Mouse (Mus musculus) midbrain, embryonic 10.5 days (tissue): Measurements from ENCODE around the gene Fbxl15. TPM values are rescaled to one million over a fixed set of nuclear protein-coding genes. Genes with fewer than 3 reads are reported as not detected.
A peak's percentile ranks its signal among the peaks of the same experiment; 100 is the strongest.

Source experiments
- DNase-seq: peaks from one replicate; pipeline ENCODE4 v3.0.0-alpha.2; 2017; ENCODE audit warnings: low spot score
- H3K27ac ChIP-seq: fragments of 300-500 bp; sonication (generic); replicated peaks from 2 replicates; pipeline ENCODE4 v1.5.1; 2016; ENCODE audit warnings: mild to moderate bottlenecking
- H3K27me3 ChIP-seq: fragments of 300-500 bp; sonication (generic); 2 replicates; pipeline ENCODE4 v1.6.1; 2016; ENCODE audit warnings: low read depth, mild to moderate bottlenecking; ENCODE audit not compliant: poor library complexity, severe bottlenecking
- H3K36me3 ChIP-seq: fragments of 300-500 bp; sonication (generic); 2 replicates; pipeline ENCODE4 v1.6.1; 2016; ENCODE audit warnings: mild to moderate bottlenecking, moderate library complexity
- H3K4me1 ChIP-seq: fragments of 300-500 bp; sonication (generic); 2 replicates; pipeline ENCODE4 v1.6.1; 2016
- H3K4me3 ChIP-seq: fragments of 300-500 bp; sonication (generic); 2 replicates; pipeline ENCODE4 v1.5.1; 2016; ENCODE audit warnings: mild to moderate bottlenecking, moderate library complexity
- H3K9me3 ChIP-seq: fragments of 300-500 bp; sonication (generic); replicated peaks from 2 replicates; pipeline ENCODE4 v1.6.1; 2016; ENCODE audit warnings: mild to moderate bottlenecking
- WGBS: fragments of 180-500 bp; shearing (Covaris S2); methylation state at CpG from one replicate; pipeline ENCODE4 v1.1.7; 2016; 5-methylcytosine and 5-hydroxymethylcytosine counted together
- polyA plus RNA-seq: library from polyadenylated mRNA; unstranded; fragments of >200 nt; fragmentation: Nextera tagmentation; extraction: Ambion mirVana; gene quantifications from 2 replicates; pipeline ENCODE4 v1.2.1, GENCODE M21; 2016

Gene Fbxl15
- polyA plus RNA-seq, 1 experiment from 2014 or later = 25.0 TPM

- Histone ChIP-seq H3K36me3 (peaks cover 24% of the 10 kb centered on the region), H3K27ac (no peak overlapping the region), H3K4me3 (no peak overlapping the region), H3K9me3 (no peaks in the 10 kb centered on the region), H3K4me1 (peaks cover 28% of the 10 kb centered on the region), H3K27me3 (peaks cover 97% of the 10 kb centered on the region)
- 90% methylated on average over 9 of the region's 9 CpGs for WGBS
- no peak for DNase-seq
These were observed 16.6 kb upstream of the Fbxl15 start for GRCm38 (mm10) chr19:46311341-46311740.

GRCm38 (mm10) chr19:46312566-46312965, 15.4 kb upstream of the Fbxl15 start:
- DNase-seq = peak; percentile 10
- no peak overlapping the region for H3K4me3 ChIP-seq
- no peak overlapping the region for H3K27ac ChIP-seq
- H3K9me3 ChIP-seq = no peaks in the 10 kb centered on the region
- peaks cover 30% of the 10 kb centered on the region for H3K4me1 ChIP-seq
- H3K36me3 ChIP-seq = peaks cover 24% of the 10 kb centered on the region
- peaks cover 97% of the 10 kb centered on the region for H3K27me3 ChIP-seq
- 89% methylated on average over 21 of the region's 21 CpGs for WGBS

- no peaks in the 10 kb centered on the region for H3K9me3 ChIP-seq
- no peak for DNase-seq
- no peak overlapping the region; the same call in 1 of the 2 replicates for H3K27ac ChIP-seq
- H3K4me1 ChIP-seq = peaks cover 36% of the 10 kb centered on the region
- no peak overlapping the region for H3K4me3 ChIP-seq
- peaks cover 97% of the 10 kb centered on the region for H3K27me3 ChIP-seq
- H3K36me3 ChIP-seq = peaks cover 24% of the 10 kb centered on the region
- 90% methylated on average over 9 of the region's 9 CpGs for WGBS
These were observed 14.9 kb upstream of the Fbxl15 start for GRCm38 (mm10) chr19:46313116-46313515.

- DNase-seq = peak; percentile 9
- WGBS = 72% methylated on average over 6 of the region's 6 CpGs
- H3K36me3 ChIP-seq = peaks cover 24% of the 10 kb centered on the region
These were observed 14.4 kb upstream of the Fbxl15 start for GRCm38 (mm10) chr19:46313591-46313990.

DNA sequence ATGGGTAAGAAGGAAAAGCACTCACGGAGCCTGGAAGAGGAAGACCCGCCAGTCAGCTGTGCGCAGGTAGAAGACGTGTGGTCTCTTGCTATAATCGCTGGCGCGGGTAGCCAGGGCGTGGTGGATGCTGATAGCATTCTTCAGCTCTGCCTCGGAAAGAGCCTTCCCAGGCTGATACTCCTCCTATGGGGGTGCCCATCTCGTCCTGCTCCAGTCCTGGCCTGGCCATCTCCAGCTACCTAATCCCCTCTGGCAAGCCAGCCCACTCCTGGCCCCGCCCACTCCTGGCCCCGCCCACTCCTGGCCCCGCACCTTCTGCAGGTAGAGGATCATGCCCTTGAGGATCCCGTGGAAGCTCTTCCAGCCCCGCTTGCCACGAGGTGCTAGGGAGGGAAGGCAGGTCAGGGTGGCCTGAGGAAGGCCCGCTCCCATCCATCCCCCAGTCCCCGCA, 13.8 kb upstream of the Fbxl15 start:
- Histone ChIP-seq H3K27me3 (peaks cover 98% of the 10 kb centered on the region), H3K36me3 (peaks cover 24% of the 10 kb centered on the region), H3K27ac (no peak overlapping the region), H3K9me3 (no peaks in the 10 kb centered on the region), H3K4me3 (peak overlapping the region; percentile 19; the same call in 1 of the 2 replicates), H3K4me1 (peaks cover 38% of the 10 kb centered on the region)
- no peak for DNase-seq
- WGBS = 14% methylated on average over 18 of the region's 18 CpGs

More at GRCm38 (mm10) chr19:46313591-46313990, 14.4 kb upstream of the Fbxl15 start:
- H3K27me3 ChIP-seq = peaks cover 97% of the 10 kb centered on the region
- no peak overlapping the region for H3K4me3 ChIP-seq
- no peak overlapping the region; the same call in 1 of the 2 replicates for H3K27ac ChIP-seq
- peaks cover 38% of the 10 kb centered on the region for H3K4me1 ChIP-seq
- no peaks in the 10 kb centered on the region for H3K9me3 ChIP-seq

- Histone ChIP-seq H3K9me3 (no peaks in the 10 kb centered on the region), H3K27me3 (peaks cover 99% of the 10 kb centered on the region), H3K4me1 (peaks cover 43% of the 10 kb centered on the region), H3K27ac (no peak overlapping the region), H3K36me3 (peaks cover 17% of the 10 kb centered on the region), H3K4me3 (no peak overlapping the region)
- 51% methylated on average over 14 of the region's 14 CpGs for WGBS
- DNase-seq = peak; percentile 11
These were observed 12.9 kb upstream of the Fbxl15 start for GRCm38 (mm10) chr19:46314872-46315742.

- Histone ChIP-seq H3K4me3 (no peak overlapping the region), H3K27ac (no peak overlapping the region), H3K36me3 (peaks cover 10% of the 10 kb centered on the region), H3K27me3 (peaks cover 99% of the 10 kb centered on the region), H3K9me3 (no peaks in the 10 kb centered on the region), H3K4me1 (peaks cover 50% of the 10 kb centered on the region)
- 55% methylated on average over 12 of the region's 12 CpGs for WGBS
- DNase-seq = peak; percentile 12
These were observed 12.0 kb upstream of the Fbxl15 start for GRCm38 (mm10) chr19:46315752-46316610.

- Histone ChIP-seq H3K4me1 (peaks cover 60% of the 10 kb centered on the region), H3K27me3 (peaks cover 99% of the 10 kb centered on the region), H3K4me3 (peak overlapping the region; percentile 54), H3K9me3 (no peaks in the 10 kb centered on the region), H3K36me3 (0 out of 2 replicates have a peak, but pooled peaks cover 3% of the 10 kb centered on the region), H3K27ac (peak overlapping the region; percentile 63)
- 29% methylated on average over 15 of the region's 15 CpGs for WGBS
- DNase-seq = peak; percentile 12
These were observed 11.0 kb upstream of the Fbxl15 start for GRCm38 (mm10) chr19:46316846-46317545.

DNA sequence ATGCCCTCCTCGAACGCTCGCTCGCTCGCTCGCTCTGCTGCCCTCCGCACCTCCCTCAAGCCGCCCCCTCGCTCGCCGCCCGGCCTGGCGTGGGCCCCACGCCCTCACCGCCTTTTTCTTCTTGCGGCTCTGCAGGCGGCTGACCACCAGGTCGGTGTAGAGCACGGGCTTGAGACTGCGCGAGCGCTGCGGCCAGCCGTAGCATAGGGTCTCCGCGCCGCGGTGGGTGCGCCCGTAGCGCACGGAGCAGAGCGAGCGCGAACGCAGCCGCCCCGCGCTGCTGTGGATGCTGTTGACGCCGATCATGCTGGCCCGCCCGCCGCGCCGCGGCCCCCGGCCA, 10.5 kb upstream of the Fbxl15 start:
- 2% methylated on average over 48 of the region's 48 CpGs for WGBS
- peaks cover 65% of the 10 kb centered on the region for H3K4me1 ChIP-seq
- peak overlapping the region; percentile 63 for H3K27ac ChIP-seq
- peaks cover 100% of the 10 kb centered on the region for H3K27me3 ChIP-seq
- H3K9me3 ChIP-seq = no peaks in the 10 kb centered on the region
- 0 out of 2 replicates have a peak, but pooled peaks cover 2% of the 10 kb centered on the region for H3K36me3 ChIP-seq
- DNase-seq = no peak
- peak overlapping the region; percentile 54 for H3K4me3 ChIP-seq

DNA sequence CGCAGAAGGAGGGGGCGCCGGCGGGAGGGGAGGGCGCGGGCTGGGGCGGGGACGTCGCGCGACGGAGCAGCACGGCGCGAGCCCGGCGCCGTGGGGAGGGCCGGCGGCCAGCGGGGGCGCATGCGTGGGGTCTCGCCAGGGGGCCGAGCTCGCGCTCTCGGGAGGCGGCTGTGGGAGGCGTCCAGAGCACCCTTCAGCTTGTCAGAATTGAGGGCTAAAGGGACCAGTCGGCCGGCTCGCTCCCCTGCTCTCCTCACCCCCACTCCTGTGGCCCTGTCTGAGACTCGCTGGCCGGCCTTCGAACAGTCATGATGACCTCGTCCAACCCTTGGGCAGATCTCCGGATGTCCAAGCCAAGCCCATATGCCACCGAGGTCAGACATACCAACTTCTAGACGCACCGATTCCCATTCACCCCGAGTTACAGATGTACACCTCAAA, 9.9 kb upstream of the Fbxl15 start:
- DNase-seq = no peak
- Histone ChIP-seq H3K27me3 (peaks cover 100% of the 10 kb centered on the region), H3K27ac (peak overlapping the region; percentile 63; the same call in 1 of the 2 replicates), H3K4me1 (peaks cover 71% of the 10 kb centered on the region), H3K4me3 (peak overlapping the region; percentile 54), H3K36me3 (no peaks in the 10 kb centered on the region), H3K9me3 (no peaks in the 10 kb centered on the region)
- WGBS = 2% methylated on average over 40 of the region's 42 CpGs

GRCm38 (mm10) chr19:46318586-46319378, 9.2 kb upstream of the Fbxl15 start:
- no peaks in the 10 kb centered on the region for H3K9me3 ChIP-seq
- DNase-seq = peak; percentile 62
- H3K27ac ChIP-seq = no peak overlapping the region
- H3K36me3 ChIP-seq = no peaks in the 10 kb centered on the region
- peaks cover 74% of the 10 kb centered on the region for H3K4me1 ChIP-seq
- peak overlapping the region; percentile 34 for H3K4me3 ChIP-seq
- WGBS = 12% methylated on average over 16 of the region's 16 CpGs
- H3K27me3 ChIP-seq = peaks cover 100% of the 10 kb centered on the region
